Mouse (Mus musculus) lung, postnatal 0 days (tissue): ENCODE measurements around the gene Mfng. TPM values are rescaled to one million over a fixed set of nuclear protein-coding genes. Genes with fewer than 3 reads are reported as not detected.

Experiments used
- ATAC-seq: fragments of 200-750 bp; cut with Nextera tagmentation; 2 replicates; pipeline ENCODE4 v1.8.0; 2017; ENCODE audit warnings: moderate library complexity
- DNase-seq: peaks from one replicate; pipeline ENCODE4 v3.0.0-alpha.2; 2016; ENCODE audit warnings: low spot score
- H3K27ac ChIP-seq: fragments of 300-500 bp; sonication (generic); 2 replicates; pipeline ENCODE4 v1.5.1; 2014; ENCODE audit warnings: antibody characterized with exemption, mild to moderate bottlenecking, low read length, mixed read lengths
- H3K27me3 ChIP-seq: fragments of 300-500 bp; sonication (generic); replicated peaks from 2 replicates; pipeline ENCODE4 v1.6.1; 2014; ENCODE audit warnings: low read length, mixed read lengths; ENCODE audit not compliant: insufficient read depth
- H3K36me3 ChIP-seq: fragments of 300-500 bp; sonication (generic); 2 replicates; pipeline ENCODE4 v1.6.1; 2014; ENCODE audit warnings: low read length, mixed read lengths; ENCODE audit not compliant: insufficient read depth
- H3K4me1 ChIP-seq: fragments of 300-500 bp; sonication (generic); 2 replicates; pipeline ENCODE4 v1.6.1; 2014; ENCODE audit warnings: antibody characterized with exemption, low read depth, low read length, mixed read lengths; ENCODE audit not compliant: insufficient read depth
- H3K4me2 ChIP-seq: fragments of 300-500 bp; sonication (generic); replicated peaks from 2 replicates; pipeline ENCODE4 v1.6.1; 2014; ENCODE audit warnings: low read depth, mild to moderate bottlenecking, low read length, moderate library complexity, mixed read lengths
- H3K4me3 ChIP-seq: fragments of 300-500 bp; sonication (generic); 2 replicates; pipeline ENCODE4 v1.5.1; 2014; ENCODE audit warnings: low read depth, low read length
- H3K9ac ChIP-seq: fragments of 300-500 bp; sonication (generic); replicated peaks from 2 replicates; pipeline ENCODE4 v1.6.1; 2014; ENCODE audit warnings: low read depth, mild to moderate bottlenecking
- H3K9me3 ChIP-seq: fragments of 300-500 bp; sonication (generic); 2 replicates; pipeline ENCODE4 v1.6.1; 2016; ENCODE audit warnings: low read length, mixed read lengths
- CTCF ChIP-seq: IDR thresholded peaks from 2 replicates; pipeline ENCODE4 v1.5.1; 2016; ENCODE audit warnings: antibody characterized with exemption, mild to moderate bottlenecking
- EP300 ChIP-seq: IDR thresholded peaks from 2 replicates; pipeline ENCODE4 v1.6.1; 2016; ENCODE audit warnings: antibody characterized with exemption, mild to moderate bottlenecking, control low read depth
- WGBS: fragments of 180-500 bp; shearing (Covaris S2); extraction: QIAGEN DNeasy Blood & Tissue Kit; methylation state at CpG from one replicate; pipeline ENCODE4 v1.1.7; 2014; 5-methylcytosine and 5-hydroxymethylcytosine counted together
- polyA plus RNA-seq: library from polyadenylated mRNA; unstranded; fragments of >200 nt; fragmentation: Nextera tagmentation; extraction: Ambion mirVana; gene quantifications from 2 replicates; pipeline ENCODE4 v1.2.1, GENCODE M21; 2015

Mfng gene
- polyA plus RNA-seq, result 47.8 and 52.9 TPM in 2 replicates

DNA sequence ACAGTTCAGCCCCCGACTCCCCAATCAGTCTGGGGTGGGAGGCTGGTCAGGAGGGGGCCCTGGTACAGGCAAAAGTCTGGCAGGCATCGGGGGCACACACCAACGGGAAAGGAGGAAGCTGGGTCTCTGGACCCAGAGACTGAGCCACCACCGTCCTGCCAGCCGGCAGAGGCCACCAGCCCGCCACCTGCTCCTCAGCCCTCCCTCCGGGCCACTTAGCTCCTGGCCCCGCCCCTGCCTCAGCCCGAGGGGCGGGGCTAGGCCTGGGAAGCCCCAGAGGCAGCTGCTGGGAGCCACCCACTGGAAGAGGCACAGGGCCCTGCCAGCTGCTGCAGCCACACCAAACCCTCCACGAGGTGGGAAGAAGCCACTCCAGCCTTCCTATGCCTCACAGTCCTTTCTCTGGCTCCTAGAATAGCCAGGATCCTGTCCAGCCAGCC lies at the start of gene Mfng:
TSS of gene Mfng (minus strand) at position 186 of the 440 bp plus-strand sequence.
- H3K4me2 ChIP-seq, result peak within 1 kb of the TSS; percentile 56
- peak within 1 kb of the TSS; percentile 80 for H3K27ac ChIP-seq
- DNase-seq (peak; percentile 89), ATAC-seq (peak; percentile 84)
- no peaks in the 10 kb centered on the region for H3K4me1 ChIP-seq
- peak within 1 kb of the TSS; percentile 33 for H3K4me3 ChIP-seq
- H3K36me3 ChIP-seq, result peaks cover 8% of the 10 kb centered on the region; the same call in 1 of the 2 replicates
- no peaks in the 10 kb centered on the region for H3K27me3 ChIP-seq
- peak within 1 kb of the TSS; percentile 34 for H3K9ac ChIP-seq
- no peaks in the 10 kb centered on the region for H3K9me3 ChIP-seq
- under 1% methylated on average over 8 of the region's 11 CpGs for WGBS
- TF ChIP-seq EP300 (no peak), CTCF (peak; percentile 1; the same call in 1 of the 2 replicates)

DNA sequence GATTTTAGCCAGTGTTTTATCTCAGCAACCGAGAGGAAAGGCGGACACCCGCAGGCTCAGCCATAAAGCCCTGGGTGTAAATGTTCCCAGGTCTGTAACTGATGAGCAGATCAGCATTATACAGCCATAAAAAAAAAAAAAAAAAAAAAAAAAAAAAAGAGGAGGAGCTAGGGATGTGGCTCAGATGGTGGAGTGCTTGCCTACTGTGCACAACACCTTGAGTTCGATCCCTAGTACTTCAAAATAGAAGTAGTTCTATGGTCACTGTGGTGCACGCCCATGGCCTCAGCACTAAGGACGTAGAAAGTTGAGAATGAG lies 42.8 kb upstream of the Mfng start:
- Histone ChIP-seq H3K9ac (no peak overlapping the region), H3K4me2 (no peak overlapping the region), H3K27me3 (no peaks in the 10 kb centered on the region), H3K4me3 (no peak overlapping the region), H3K4me1 (no peaks in the 10 kb centered on the region), H3K27ac (peak overlapping the region; percentile 77), H3K9me3 (no peaks in the 10 kb centered on the region), H3K36me3 (no peaks in the 10 kb centered on the region)
- TF ChIP-seq CTCF (no peak), EP300 (no peak)
- DNase-seq (no peak), ATAC-seq (no peak)
- 61% methylated on average over 6 of the region's 6 CpGs for WGBS

DNA sequence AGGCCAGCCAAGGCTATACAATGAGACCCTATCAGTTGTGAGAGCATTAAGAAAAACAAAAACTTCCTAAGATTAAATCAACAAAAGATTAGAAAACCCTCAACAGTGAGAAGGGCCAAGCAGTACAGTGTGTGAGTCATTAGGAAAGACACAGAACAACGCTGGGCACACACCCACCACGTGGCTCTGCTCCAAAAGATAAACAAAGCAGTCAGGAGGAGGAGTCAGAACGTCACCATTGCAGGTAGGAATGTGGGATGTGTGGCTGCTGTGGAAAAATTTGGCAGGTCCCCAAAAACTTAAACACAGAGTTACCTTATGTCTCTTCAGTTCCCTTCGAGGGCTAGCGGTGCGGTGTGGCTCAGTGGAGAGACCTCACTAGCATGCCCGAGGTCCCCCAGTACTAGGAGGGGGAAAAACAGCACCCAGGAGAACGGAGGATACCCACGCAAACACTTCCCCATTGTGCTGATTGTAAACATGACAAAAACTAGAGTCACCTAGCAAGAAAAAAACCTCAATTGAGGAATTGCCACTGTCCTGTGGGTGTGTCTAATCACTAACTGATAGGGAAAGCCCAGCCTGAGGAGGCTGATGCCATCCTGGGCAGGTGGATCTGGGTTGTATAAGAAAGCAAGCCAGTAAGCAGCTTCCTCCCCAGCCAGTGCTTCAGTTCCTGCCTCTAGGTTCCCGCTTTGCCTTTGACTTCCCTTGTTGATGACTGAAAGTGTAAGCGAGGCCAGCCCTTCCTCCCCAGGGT lies 42.2 kb upstream of the Mfng start:
- Histone ChIP-seq H3K4me1 (no peaks in the 10 kb centered on the region), H3K27ac (peak overlapping the region; percentile 77), H3K9ac (no peak overlapping the region; the same call in 1 of the 2 replicates), H3K4me3 (no peak overlapping the region), H3K36me3 (no peaks in the 10 kb centered on the region), H3K27me3 (no peaks in the 10 kb centered on the region), H3K9me3 (no peaks in the 10 kb centered on the region), H3K4me2 (0 out of 2 replicates have a peak overlapping the region, but pooled peaks have one; percentile 27)
- ATAC-seq (peak; percentile 97), DNase-seq (peak; percentile 95)
- TF ChIP-seq CTCF (no peak), EP300 (peak; percentile 96)
- WGBS, result 18% methylated on average over 11 of the region's 11 CpGs

DNA sequence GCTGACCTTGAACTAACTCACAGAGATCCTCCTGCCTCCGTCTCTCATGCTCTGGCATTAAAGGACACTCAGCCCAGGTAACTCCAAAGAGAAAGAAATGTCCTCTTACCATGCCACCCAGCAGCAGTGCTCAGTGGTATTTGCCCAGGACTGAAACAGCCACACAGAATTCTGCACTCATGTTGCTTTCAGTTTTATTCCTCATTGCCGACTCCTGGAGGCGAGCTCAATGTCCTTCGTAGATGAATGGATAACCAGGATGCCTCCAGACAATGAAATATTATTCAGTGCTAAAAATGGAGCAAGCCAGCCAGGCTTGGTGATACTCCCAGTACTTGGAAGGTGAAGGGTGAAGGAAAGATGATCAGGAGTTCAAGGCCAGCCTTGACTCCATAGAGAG lies 40.3 kb upstream of the Mfng start:
- Histone ChIP-seq H3K9me3 (no peaks in the 10 kb centered on the region), H3K27ac (no peak overlapping the region), H3K4me2 (no peak overlapping the region), H3K4me1 (no peaks in the 10 kb centered on the region), H3K9ac (no peak overlapping the region), H3K27me3 (no peaks in the 10 kb centered on the region), H3K36me3 (no peaks in the 10 kb centered on the region), H3K4me3 (no peak overlapping the region)
- WGBS, result 84% methylated on average over 4 of the region's 4 CpGs
- ATAC-seq (no peak), DNase-seq (no peak)
- TF ChIP-seq EP300 (no peak), CTCF (no peak)

DNA sequence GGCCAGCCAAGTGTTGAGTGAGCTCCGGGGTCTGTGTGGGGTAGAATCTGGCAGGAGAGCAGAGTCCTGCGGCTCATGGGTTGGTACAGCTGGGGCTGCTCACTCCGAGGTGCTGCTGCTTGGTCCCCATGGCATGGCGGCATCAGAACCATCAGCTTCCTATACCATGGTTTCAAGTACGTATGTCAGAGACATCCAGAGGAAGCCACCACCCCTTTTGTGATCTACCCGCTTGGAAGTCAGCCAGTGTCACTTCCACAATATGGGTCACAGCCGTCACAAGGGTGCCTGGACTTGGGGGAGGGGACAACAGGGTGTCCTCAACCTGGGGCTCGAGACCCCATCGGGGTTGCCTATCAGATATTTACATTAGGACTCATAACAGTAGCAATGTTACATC lies 36.9 kb upstream of the Mfng start:
- Histone ChIP-seq H3K27ac (no peak overlapping the region), H3K9me3 (no peaks in the 10 kb centered on the region), H3K27me3 (no peaks in the 10 kb centered on the region), H3K9ac (no peak overlapping the region), H3K4me3 (no peak overlapping the region), H3K4me1 (no peaks in the 10 kb centered on the region), H3K36me3 (no peaks in the 10 kb centered on the region), H3K4me2 (no peak overlapping the region)
- DNase-seq (no peak), ATAC-seq (peak; percentile 20)
- TF ChIP-seq EP300, result no peak
- 37% methylated on average over 9 of the region's 9 CpGs for WGBS

DNA sequence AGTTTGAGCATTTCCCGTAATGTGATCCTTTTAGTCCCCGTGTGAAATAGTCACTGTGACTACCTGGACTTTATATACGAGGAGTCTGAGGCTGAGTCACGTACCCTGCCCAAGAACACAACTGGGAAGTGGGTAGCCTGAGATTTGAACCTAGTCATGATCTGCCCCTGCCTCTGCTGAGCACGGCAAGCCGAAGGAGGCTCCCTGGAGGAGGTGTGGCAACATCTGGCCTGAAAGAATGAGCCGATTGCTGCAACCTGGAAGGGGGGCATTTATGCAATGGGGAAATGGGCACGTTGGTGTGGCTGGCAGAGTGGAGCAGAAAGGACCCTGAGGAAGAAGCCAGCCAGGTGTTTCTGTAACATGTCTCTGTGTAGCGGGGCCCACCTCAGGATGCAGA lies 36.5 kb upstream of the Mfng start:
- 35% methylated on average over 9 of the region's 9 CpGs for WGBS
- Histone ChIP-seq H3K27ac (no peak overlapping the region), H3K36me3 (no peaks in the 10 kb centered on the region), H3K4me2 (no peak overlapping the region), H3K4me1 (no peaks in the 10 kb centered on the region), H3K27me3 (no peaks in the 10 kb centered on the region), H3K4me3 (no peak overlapping the region), H3K9ac (no peak overlapping the region), H3K9me3 (no peaks in the 10 kb centered on the region)
- no peak for TF ChIP-seq EP300
- no peak for TF ChIP-seq CTCF
- no peak for DNase-seq
- ATAC-seq, result peak; percentile 7; the same call in 1 of the 2 replicates
